Mouse (Mus musculus): Measurements from ENCODE around the gene Coq7.

DNA sequence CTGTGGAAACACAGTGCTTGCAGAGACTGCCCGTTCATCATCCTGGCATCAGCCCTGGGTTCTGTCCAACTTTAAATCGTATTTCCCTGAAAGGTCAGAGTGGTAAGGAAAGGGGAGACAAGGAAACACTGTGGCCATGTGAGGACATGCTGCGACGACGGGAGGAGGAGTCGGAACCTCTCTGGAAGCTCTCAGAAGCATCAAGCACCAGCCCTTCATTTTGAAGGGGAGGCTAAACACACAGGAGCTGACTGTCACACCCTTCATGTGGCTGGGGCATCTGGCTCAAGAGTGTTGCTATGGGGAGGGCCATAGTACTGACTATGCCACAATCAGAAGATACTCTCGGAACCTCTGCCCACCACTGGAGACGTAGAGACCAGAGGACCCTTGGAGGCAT is 13.5 kb downstream of the Coq7 start:
- TF ChIP-seq CTCF (IDR thresholded peaks at IDR 0.05; ENCODE audit: extremely low read depth, insufficient read depth, insufficient read length, insufficient replicate concordance) (no peak), POLR2A (IDR thresholded peaks at IDR 0.05; ENCODE audit: low read depth, low read length) (no peak)

Measured in spleen, adult 2 months (tissue).